Mouse (Mus musculus) fat pad, adult 2 months (tissue): ENCODE data around the gene Shisa3.

ENCODE experiments used
- DNase-seq: peaks from one replicate; pipeline ENCODE4 v3.0.0-alpha.2; 2011; ENCODE audit warnings: low read depth, low spot score; ENCODE audit errors: extremely low read depth

Gene Shisa3

GRCm38 (mm10) chr5:67607804-67608673 is at the start of gene Shisa3:
Gene Shisa3, plus strand, starts transcription at chr5:67607882.
- DNase-seq = no peak

- DNase-seq = no peak
These were observed 49.0 kb upstream of the Shisa3 start for GRCm38 (mm10) chr5:67558644-67559043.

- no peak for DNase-seq
These were observed 48.6 kb upstream of the Shisa3 start for GRCm38 (mm10) chr5:67559063-67559462.

- no peak for DNase-seq
These were observed 35.0 kb upstream of the Shisa3 start for GRCm38 (mm10) chr5:67572552-67573155.

- no peak for DNase-seq
These were observed 33.6 kb upstream of the Shisa3 start for GRCm38 (mm10) chr5:67574039-67574438.

- DNase-seq = no peak
These were observed 32.0 kb upstream of the Shisa3 start for GRCm38 (mm10) chr5:67575705-67576104.

GRCm38 (mm10) chr5:67579725-67580633 is 27.7 kb upstream of the Shisa3 start:
- DNase-seq = no peak

GRCm38 (mm10) chr5:67595070-67595469 is 12.6 kb upstream of the Shisa3 start:
- DNase-seq = no peak

GRCm38 (mm10) chr5:67595629-67596028 is 12.1 kb upstream of the Shisa3 start:
- DNase-seq = no peak

GRCm38 (mm10) chr5:67599935-67600334 is 7.7 kb upstream of the Shisa3 start:
- no peak for DNase-seq

- no peak for DNase-seq
These were observed 1.7 kb upstream of the Shisa3 start for GRCm38 (mm10) chr5:67605951-67606350.

GRCm38 (mm10) chr5:67606916-67607803 is 522 bp upstream of the Shisa3 start:
- DNase-seq = no peak

- DNase-seq = no peak
These were observed 1.2 kb downstream of the Shisa3 start for GRCm38 (mm10) chr5:67608674-67609519.

- no peak for DNase-seq
These were observed 1.8 kb downstream of the Shisa3 start for GRCm38 (mm10) chr5:67609520-67609837.

GRCm38 (mm10) chr5:67621230-67621629 is 13.5 kb downstream of the Shisa3 start:
- no peak for DNase-seq

- DNase-seq = no peak
These were observed 20.7 kb downstream of the Shisa3 start for GRCm38 (mm10) chr5:67628180-67628940.

- DNase-seq = no peak
These were observed 21.8 kb downstream of the Shisa3 start for GRCm38 (mm10) chr5:67629440-67629839.

GRCm38 (mm10) chr5:67629861-67630260 is 22.2 kb downstream of the Shisa3 start:
- DNase-seq = no peak

- no peak for DNase-seq
These were observed 23.6 kb downstream of the Shisa3 start for GRCm38 (mm10) chr5:67631261-67631660.
